Mouse (Mus musculus): Measurements from ENCODE around the gene Sept9.

GRCm38 (mm10) chr11:117196681-117197080 lies 2.8 kb upstream of the Sept9 start:
- TF ChIP-seq CTCF (IDR thresholded peaks at IDR 0.05; ENCODE audit: borderline replicate concordance, insufficient read depth, low read depth, low read length) (no peak), POLR2A (IDR thresholded peaks at IDR 0.05; ENCODE audit: borderline replicate concordance, insufficient read depth, low read length) (no peak)

Measured in cerebellum, adult 2 months (tissue).